Mouse (Mus musculus): Measurements from ENCODE around the gene Tspoap1.

DNA sequence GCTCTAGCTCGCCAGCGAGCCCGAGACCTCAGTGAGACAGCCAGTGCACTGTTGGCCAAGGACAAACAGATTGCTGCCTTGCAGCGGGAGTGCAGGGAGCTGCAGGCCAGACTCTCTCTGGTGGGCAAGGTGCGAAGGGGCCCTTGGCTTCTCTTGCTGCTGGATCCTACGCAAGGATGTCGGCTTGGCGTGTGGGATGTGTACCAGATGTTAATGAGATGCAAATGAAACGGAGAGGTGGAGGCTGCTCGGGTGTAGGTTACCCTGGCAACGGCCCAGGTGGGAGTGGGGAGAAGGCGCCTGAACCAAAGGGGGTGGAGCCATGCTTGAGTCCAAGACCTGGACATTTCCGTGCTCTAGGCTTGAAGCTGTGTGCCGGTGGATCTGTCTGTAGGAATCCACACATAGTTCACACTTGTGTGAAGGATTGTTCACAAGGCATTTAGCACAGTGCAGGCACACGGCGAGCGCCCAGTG is 3.2 kb downstream of the Tspoap1 start:
- TF ChIP-seq GATA1 (IDR thresholded peaks at IDR 0.05; ENCODE audit: borderline replicate concordance, low read length) (no peak), FLI1 (IDR thresholded peaks at IDR 0.05; ENCODE audit: low read length) (no peak)
